Mouse (Mus musculus) midbrain, postnatal 0 days (tissue): ENCODE measurements at regions not wholly inside any gene's neighbourhood (a gene's known extent, or its start where the extent isn't known, plus 50 kb on each side); places are given as distances from the start of the nearest gene placed in this dataset.

Source experiments
- ATAC-seq: fragments of 200-750 bp; cut with Nextera tagmentation; 2 replicates; pipeline ENCODE4 v1.8.0; 2017; ENCODE audit warnings: moderate number of reproducible peaks, mild to moderate bottlenecking, moderate TSS enrichment, moderate library complexity; ENCODE audit not compliant: low FRiP score
- DNase-seq: peaks from one replicate; pipeline ENCODE4 v3.0.0-alpha.2; 2015; ENCODE audit warnings: low spot score
- H3K27ac ChIP-seq: fragments of 300-500 bp; sonication (generic); 2 replicates; pipeline ENCODE4 v1.5.1; 2014; ENCODE audit warnings: low read depth, mild to moderate bottlenecking, low read length, mixed read lengths
- H3K27me3 ChIP-seq: fragments of 300-500 bp; sonication (generic); 2 replicates; pipeline ENCODE4 v1.6.1; 2014; ENCODE audit warnings: low read length, control low read depth, mixed read lengths; ENCODE audit not compliant: insufficient read depth
- H3K36me3 ChIP-seq: fragments of 300-500 bp; sonication (generic); 2 replicates; pipeline ENCODE4 v1.6.1; 2014; ENCODE audit warnings: low read length, control low read depth, mixed read lengths; ENCODE audit not compliant: insufficient read depth
- H3K4me1 ChIP-seq: fragments of 300-500 bp; sonication (generic); 2 replicates; pipeline ENCODE4 v1.6.1; 2014; ENCODE audit warnings: mild to moderate bottlenecking, control low read depth, antibody characterized with exemption, low read length, mixed read lengths; ENCODE audit not compliant: insufficient read depth
- H3K4me2 ChIP-seq: fragments of 300-500 bp; sonication (generic); 2 replicates; pipeline ENCODE4 v1.6.1; 2014; ENCODE audit warnings: low read depth, mild to moderate bottlenecking, low read length, mixed read lengths; ENCODE audit not compliant: poor library complexity, severe bottlenecking
- H3K4me3 ChIP-seq: fragments of 300-500 bp; sonication (generic); 2 replicates; pipeline ENCODE4 v1.5.1; 2014; ENCODE audit warnings: low read depth, mild to moderate bottlenecking, low read length, moderate library complexity
- H3K9ac ChIP-seq: fragments of 300-500 bp; sonication (generic); replicated peaks from 2 replicates; pipeline ENCODE4 v1.6.1; 2014; ENCODE audit warnings: mild to moderate bottlenecking, low read length, moderate library complexity, mixed read lengths; ENCODE audit not compliant: poor library complexity, severe bottlenecking
- H3K9me3 ChIP-seq: fragments of 300-500 bp; sonication (generic); 2 replicates; pipeline ENCODE4 v1.6.1; 2016; ENCODE audit warnings: low read length, control low read depth
- CTCF ChIP-seq: IDR thresholded peaks from 2 replicates; pipeline ENCODE4 v1.5.1; 2016; ENCODE audit warnings: antibody characterized with exemption, mild to moderate bottlenecking
- WGBS: fragments of 180-500 bp; shearing (Covaris S2); extraction: QIAGEN DNeasy Blood & Tissue Kit; methylation state at CpG from one replicate; pipeline ENCODE4 v1.1.7; 2014; 5-methylcytosine and 5-hydroxymethylcytosine counted together

DNA sequence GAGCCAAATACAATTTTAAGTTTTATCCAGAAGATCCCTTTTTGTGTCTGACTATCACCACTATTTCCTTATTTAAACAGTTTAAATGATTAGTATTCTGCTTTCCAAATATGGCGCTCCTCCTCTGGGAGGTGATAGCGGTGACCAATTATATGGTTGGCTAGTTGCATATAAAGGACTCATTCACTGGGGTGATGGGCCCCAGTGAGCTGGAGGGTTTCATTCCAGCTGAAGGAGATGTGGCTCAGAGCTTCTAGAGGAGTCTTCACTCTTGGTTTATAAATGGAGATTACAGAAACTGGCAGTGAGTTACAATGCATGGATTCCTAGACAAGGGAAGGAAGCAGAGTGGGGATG lies 50.7 kb upstream of the Gm7361 start:
- DNase-seq (peak; percentile 22), ATAC-seq (no peak)
- WGBS, result 23% methylated on average over 2 of the region's 2 CpGs
- no peak overlapping the region for H3K4me3 ChIP-seq
- TF ChIP-seq CTCF, result no peak
- no peaks in the 10 kb centered on the region for H3K36me3 ChIP-seq
- H3K4me2 ChIP-seq, result no peak overlapping the region
- H3K9me3 ChIP-seq, result no peaks in the 10 kb centered on the region
- no peak overlapping the region for H3K9ac ChIP-seq
- H3K27ac ChIP-seq, result no peak overlapping the region
- H3K4me1 ChIP-seq, result no peaks in the 10 kb centered on the region; the same call in 1 of the 2 replicates
- no peaks in the 10 kb centered on the region for H3K27me3 ChIP-seq

DNA sequence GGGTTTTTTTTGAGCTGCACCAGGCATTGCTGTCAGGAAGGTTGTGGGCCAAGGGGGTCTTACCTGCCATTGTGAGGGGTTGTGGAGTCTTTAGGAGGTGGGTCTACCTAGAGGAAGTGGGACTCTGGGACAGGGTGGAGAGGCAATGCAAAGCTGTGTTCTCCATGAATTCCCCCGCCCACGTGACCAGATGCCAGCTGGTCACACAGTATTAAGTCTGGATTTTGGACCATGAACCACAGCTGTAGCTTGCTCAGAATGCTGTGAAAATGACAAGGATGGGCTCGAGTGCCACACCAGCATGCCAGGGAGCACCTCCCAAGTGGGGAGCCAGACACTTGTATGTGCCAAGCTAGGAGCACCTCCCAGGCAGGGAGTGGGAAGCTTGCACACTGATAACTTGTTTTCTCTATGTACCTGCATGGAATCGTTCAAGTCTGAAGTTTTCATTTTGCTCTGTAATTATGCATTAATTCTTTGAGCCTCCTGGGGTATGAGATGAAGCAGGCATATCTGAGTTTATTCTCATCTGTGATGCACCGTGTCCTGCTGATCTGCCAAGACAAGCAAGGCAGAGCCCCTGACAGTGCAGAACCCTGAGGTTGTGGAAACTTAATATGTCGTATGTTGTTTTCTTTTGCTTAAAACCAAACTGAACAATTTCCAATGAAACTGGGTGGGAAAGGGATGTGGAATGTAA lies 51.3 kb upstream of the Gm7361 start:
- DNase-seq (no peak), ATAC-seq (no peak)
- H3K4me3 ChIP-seq, result no peak overlapping the region
- no peak for TF ChIP-seq CTCF
- H3K9me3 ChIP-seq, result no peaks in the 10 kb centered on the region
- H3K4me1 ChIP-seq, result no peaks in the 10 kb centered on the region; the same call in 1 of the 2 replicates
- 46% methylated on average over 6 of the region's 6 CpGs for WGBS
- no peak overlapping the region for H3K27ac ChIP-seq
- no peaks in the 10 kb centered on the region for H3K27me3 ChIP-seq
- H3K36me3 ChIP-seq, result no peaks in the 10 kb centered on the region
- no peak overlapping the region for H3K4me2 ChIP-seq
- no peak overlapping the region for H3K9ac ChIP-seq

DNA sequence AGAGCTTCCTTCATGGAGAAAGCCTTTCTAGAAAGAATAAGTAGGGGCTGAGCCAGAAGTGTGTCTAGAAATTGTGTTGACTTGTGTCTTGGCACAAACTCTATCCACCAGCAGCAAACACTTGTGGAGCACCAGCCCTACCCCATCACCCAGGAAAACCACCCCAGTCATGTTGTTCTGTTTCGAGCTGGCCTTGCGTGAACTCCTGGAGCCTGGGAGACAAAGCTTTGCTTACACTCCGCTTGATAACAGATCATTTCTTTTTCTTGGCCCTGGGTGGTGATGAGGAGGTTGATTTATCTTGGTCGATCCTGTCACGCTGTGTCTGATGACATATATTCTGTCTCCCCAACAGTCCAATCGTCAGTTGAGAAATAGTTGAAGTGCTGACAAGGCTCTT lies 55.0 kb upstream of the Gm7361 start:
- WGBS, result 93% methylated on average over 6 of the region's 6 CpGs
- no peaks in the 10 kb centered on the region for H3K36me3 ChIP-seq
- no peaks in the 10 kb centered on the region for H3K4me1 ChIP-seq
- H3K9ac ChIP-seq, result no peak overlapping the region
- no peaks in the 10 kb centered on the region for H3K27me3 ChIP-seq
- H3K4me2 ChIP-seq, result no peak overlapping the region
- no peak overlapping the region for H3K27ac ChIP-seq
- H3K9me3 ChIP-seq, result no peaks in the 10 kb centered on the region
- no peak overlapping the region for H3K4me3 ChIP-seq
- DNase-seq (no peak), ATAC-seq (no peak)
- no peak for TF ChIP-seq CTCF

DNA sequence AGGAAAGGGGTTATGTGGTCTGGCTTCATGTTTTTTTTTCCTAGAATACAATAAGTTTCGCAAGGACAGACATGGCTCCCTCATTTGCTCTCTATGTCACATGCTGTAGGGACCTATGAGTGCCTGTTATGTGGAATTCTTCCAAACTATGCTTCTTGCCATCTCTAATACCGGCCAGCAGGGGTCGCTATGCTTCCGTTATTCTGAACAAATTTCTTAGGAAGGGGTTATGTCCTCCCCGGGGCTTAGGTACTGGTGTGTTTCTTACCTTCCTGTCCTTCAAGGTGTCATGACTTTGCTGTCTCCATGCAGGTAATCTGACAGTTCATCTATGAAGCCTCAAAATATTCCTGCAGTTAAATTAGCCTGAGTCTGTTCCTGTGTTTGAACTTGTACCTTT lies 68.1 kb upstream of the Gm7361 start:
- peak; percentile 75 for TF ChIP-seq CTCF
- DNase-seq (peak; percentile 57), ATAC-seq (no peak)
- H3K9ac ChIP-seq, result no peak overlapping the region
- no peaks in the 10 kb centered on the region for H3K9me3 ChIP-seq
- no peaks in the 10 kb centered on the region for H3K27me3 ChIP-seq
- no peaks in the 10 kb centered on the region for H3K36me3 ChIP-seq
- WGBS, result 15% methylated on average over 5 of the region's 5 CpGs
- H3K4me2 ChIP-seq, result no peak overlapping the region
- H3K27ac ChIP-seq, result no peak overlapping the region
- no peak overlapping the region for H3K4me3 ChIP-seq
- H3K4me1 ChIP-seq, result 0 out of 2 replicates have a peak, but pooled peaks cover 5% of the 10 kb centered on the region

DNA sequence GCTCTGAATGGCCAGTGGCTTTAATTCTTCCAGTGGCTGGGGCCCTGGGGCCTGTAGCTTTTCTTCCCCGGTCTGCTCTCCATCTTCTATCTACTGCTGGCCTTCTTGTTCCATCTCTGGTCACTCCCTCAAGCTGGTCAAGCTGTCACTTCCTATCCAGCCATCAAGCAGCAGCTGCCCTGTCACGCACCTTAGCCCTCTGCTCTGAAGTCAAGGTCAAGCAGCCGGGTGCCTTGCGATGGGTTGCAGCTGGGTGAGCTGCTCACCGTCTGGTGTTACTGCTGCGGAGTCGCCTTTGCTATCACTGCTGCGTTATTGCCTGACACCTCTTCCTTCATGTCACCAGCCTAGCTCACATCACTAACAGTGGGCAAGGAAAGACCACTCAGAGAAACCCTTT lies 66.0 kb upstream of the Gm10220 start:
- WGBS, result 86% methylated on average over 8 of the region's 8 CpGs
- H3K4me3 ChIP-seq, result no peak overlapping the region
- DNase-seq, result no peak
- H3K27me3 ChIP-seq, result no peaks in the 10 kb centered on the region
- no peaks in the 10 kb centered on the region for H3K36me3 ChIP-seq
- ATAC-seq, result no peak
- no peak overlapping the region for H3K4me2 ChIP-seq
- no peak overlapping the region for H3K27ac ChIP-seq
- H3K9ac ChIP-seq, result no peak overlapping the region
- TF ChIP-seq CTCF, result no peak
- H3K4me1 ChIP-seq, result 0 out of 2 replicates have a peak, but pooled peaks cover 5% of the 10 kb centered on the region
- H3K9me3 ChIP-seq, result no peaks in the 10 kb centered on the region

DNA sequence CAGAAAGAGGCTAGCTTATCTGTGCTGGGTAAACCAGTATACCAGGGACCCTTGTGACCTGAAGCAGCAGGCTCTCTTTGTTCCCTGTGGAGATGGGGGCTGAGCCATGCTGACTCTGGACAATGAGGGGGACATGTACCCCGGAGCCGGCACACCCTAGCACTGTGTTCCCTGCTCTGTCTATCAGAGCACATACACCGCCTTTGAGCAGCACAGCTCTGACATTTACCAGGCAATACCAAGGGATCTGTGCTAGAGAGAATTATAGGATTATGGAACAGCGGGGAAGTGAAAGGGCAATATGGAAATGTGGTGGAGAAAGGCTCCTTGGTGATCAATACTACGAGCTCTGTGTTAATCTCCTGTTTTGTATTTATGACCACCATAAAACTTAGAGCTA lies 64.2 kb upstream of the Gm10220 start:
- Histone ChIP-seq H3K4me2 (no peak overlapping the region), H3K27ac (no peak overlapping the region), H3K4me3 (no peak overlapping the region), H3K4me1 (0 out of 2 replicates have a peak, but pooled peaks cover 5% of the 10 kb centered on the region), H3K36me3 (no peaks in the 10 kb centered on the region), H3K9me3 (no peaks in the 10 kb centered on the region), H3K9ac (no peak overlapping the region), H3K27me3 (no peaks in the 10 kb centered on the region)
- ATAC-seq (no peak), DNase-seq (no peak)
- 14% methylated on average over 5 of the region's 5 CpGs for WGBS
- no peak for TF ChIP-seq CTCF
